Mouse (Mus musculus): ENCODE measurements around the gene Tmprss5. TPM values are rescaled to one million over a fixed set of nuclear protein-coding genes. Genes with fewer than 3 reads are reported as not detected.

Gene Tmprss5
- total and polyA plus RNA-seq, 2 experiments from 2014 or later, result not detected

GRCm38 (mm10) chr9:49055333-49056205, 25.5 kb upstream of the Tmprss5 start, which contains the start of gene Zw10:
TSS of gene Zw10 (plus strand) at chr9:49055613.
- DNase-seq (ENCODE audit: low spot score) (peak; percentile 97), ATAC-seq (ENCODE audit: insufficient read depth, low read depth) (peak; percentile 98)
- Histone ChIP-seq H3K9me3 (replicated peaks; ENCODE audit: control insufficient read depth, low read length) (no peaks in the 10 kb centered on the region), H3K4me1 (ENCODE audit: control insufficient read depth, insufficient read depth) (peaks cover 12% of the 10 kb centered on the region; the same call in 1 of the 2 replicates), H3K4me3 (ENCODE audit: low read depth, low read length) (peak within 1 kb of the TSS; percentile 87), H3K4me2 (ENCODE audit: low read depth, low read length) (peak within 1 kb of the TSS; percentile 77), H3K27me3 (ENCODE audit: control insufficient read depth, insufficient read depth, low read length) (no peaks in the 10 kb centered on the region), H3K36me3 (replicated peaks; ENCODE audit: control insufficient read depth, insufficient read depth, low read length) (peaks cover 12% of the 10 kb centered on the region), H3K9ac (replicated peaks; ENCODE audit: low read depth, low read length) (peak within 1 kb of the TSS; percentile 80), H3K27ac (ENCODE audit: low read depth) (peak within 1 kb of the TSS; percentile 56)
- under 1% methylated on average over 53 of the region's 53 CpGs for WGBS
- TF ChIP-seq EP300 (IDR thresholded peaks at IDR 0.05; ENCODE audit: low read depth) (no peak; the same call in 1 of the 2 replicates), CTCF (IDR thresholded peaks at IDR 0.05; ENCODE audit: low read depth) (no peak)

GRCm38 (mm10) chr9:49076847-49077246, 4.2 kb upstream of the Tmprss5 start:
- no peak overlapping the region for H3K9ac ChIP-seq (replicated peaks; ENCODE audit: low read depth, low read length)
- H3K27ac ChIP-seq (ENCODE audit: low read depth), result peak overlapping the region; percentile 48; the same call in 1 of the 2 replicates
- H3K4me1 ChIP-seq (ENCODE audit: control insufficient read depth, insufficient read depth), result 0 out of 2 replicates have a peak, but pooled peaks cover 3% of the 10 kb centered on the region
- TF ChIP-seq EP300 (IDR thresholded peaks at IDR 0.05; ENCODE audit: low read depth), result no peak
- no peak for TF ChIP-seq CTCF (IDR thresholded peaks at IDR 0.05; ENCODE audit: low read depth)
- ATAC-seq (ENCODE audit: insufficient read depth, low read depth) (peak; percentile 60; the same call in 1 of the 2 replicates), DNase-seq (ENCODE audit: low spot score) (no peak)
- no peaks in the 10 kb centered on the region for H3K9me3 ChIP-seq (replicated peaks; ENCODE audit: control insufficient read depth, low read length)
- no peak overlapping the region for H3K4me3 ChIP-seq (ENCODE audit: low read depth, low read length)
- peaks cover 72% of the 10 kb centered on the region for H3K36me3 ChIP-seq (replicated peaks; ENCODE audit: control insufficient read depth, insufficient read depth, low read length)
- WGBS, result 27% methylated on average over 3 of the region's 3 CpGs
- no peak overlapping the region for H3K4me2 ChIP-seq (ENCODE audit: low read depth, low read length)
- no peaks in the 10 kb centered on the region for H3K27me3 ChIP-seq (ENCODE audit: control insufficient read depth, insufficient read depth, low read length)

GRCm38 (mm10) chr9:49081561-49081960, 501 bp downstream of the Tmprss5 start:
- H3K36me3 ChIP-seq (replicated peaks; ENCODE audit: control insufficient read depth, insufficient read depth, low read length), result peaks cover 39% of the 10 kb centered on the region
- no peaks in the 10 kb centered on the region for H3K9me3 ChIP-seq (replicated peaks; ENCODE audit: control insufficient read depth, low read length)
- 0 out of 2 replicates have a peak, but pooled peaks cover 3% of the 10 kb centered on the region for H3K4me1 ChIP-seq (ENCODE audit: control insufficient read depth, insufficient read depth)
- no peak overlapping the region for H3K4me3 ChIP-seq (ENCODE audit: low read depth, low read length)
- H3K4me2 ChIP-seq (ENCODE audit: low read depth, low read length), result no peak overlapping the region
- TF ChIP-seq CTCF (IDR thresholded peaks at IDR 0.05; ENCODE audit: low read depth), result peak; percentile 84
- TF ChIP-seq EP300 (IDR thresholded peaks at IDR 0.05; ENCODE audit: low read depth), result no peak
- no peaks in the 10 kb centered on the region for H3K27me3 ChIP-seq (ENCODE audit: control insufficient read depth, insufficient read depth, low read length)
- DNase-seq (ENCODE audit: low spot score) (peak; percentile 73), ATAC-seq (ENCODE audit: insufficient read depth, low read depth) (peak; percentile 55; the same call in 1 of the 2 replicates)
- H3K9ac ChIP-seq (replicated peaks; ENCODE audit: low read depth, low read length), result no peak overlapping the region
- no peak overlapping the region for H3K27ac ChIP-seq (ENCODE audit: low read depth)
- 8% methylated on average over 4 of the region's 4 CpGs for whole genome bisulfite sequencing

- no peak overlapping the region for H3K9ac ChIP-seq (replicated peaks; ENCODE audit: low read depth, low read length)
- H3K27ac ChIP-seq (ENCODE audit: low read depth), result no peak overlapping the region
- no peak for ATAC-seq (ENCODE audit: insufficient read depth, low read depth)
- no peaks in the 10 kb centered on the region for H3K4me1 ChIP-seq (ENCODE audit: control insufficient read depth, insufficient read depth)
- H3K9me3 ChIP-seq (replicated peaks; ENCODE audit: control insufficient read depth, low read length), result no peaks in the 10 kb centered on the region
- DNase-seq (ENCODE audit: low spot score), result no peak
- no peak overlapping the region for H3K4me2 ChIP-seq (ENCODE audit: low read depth, low read length)
- no peaks in the 10 kb centered on the region for H3K27me3 ChIP-seq (ENCODE audit: control insufficient read depth, insufficient read depth, low read length)
- TF ChIP-seq EP300 (IDR thresholded peaks at IDR 0.05; ENCODE audit: low read depth) (no peak), CTCF (IDR thresholded peaks at IDR 0.05; ENCODE audit: low read depth) (no peak)
- no peak overlapping the region for H3K4me3 ChIP-seq (ENCODE audit: low read depth, low read length)
- no peaks in the 10 kb centered on the region for H3K36me3 ChIP-seq (replicated peaks; ENCODE audit: control insufficient read depth, insufficient read depth, low read length)
- 77% methylated on average over 11 of the region's 11 CpGs for WGBS
Observed at GRCm38 (mm10) chr9:49087317-49087716, 6.3 kb downstream of the Tmprss5 start.

GRCm38 (mm10) chr9:49098871-49099270, 17.8 kb downstream of the Tmprss5 start:
- Histone ChIP-seq H3K4me3 (ENCODE audit: low read depth, low read length) (no peak overlapping the region), H3K27me3 (ENCODE audit: control insufficient read depth, insufficient read depth, low read length) (no peaks in the 10 kb centered on the region), H3K9ac (replicated peaks; ENCODE audit: low read depth, low read length) (no peak overlapping the region), H3K36me3 (replicated peaks; ENCODE audit: control insufficient read depth, insufficient read depth, low read length) (no peaks in the 10 kb centered on the region), H3K27ac (ENCODE audit: low read depth) (no peak overlapping the region), H3K9me3 (replicated peaks; ENCODE audit: control insufficient read depth, low read length) (no peaks in the 10 kb centered on the region), H3K4me1 (ENCODE audit: control insufficient read depth, insufficient read depth) (no peaks in the 10 kb centered on the region), H3K4me2 (ENCODE audit: low read depth, low read length) (no peak overlapping the region)
- no peak for DNase-seq (ENCODE audit: low spot score)
- no peak for ATAC-seq (ENCODE audit: insufficient read depth, low read depth)
- WGBS, result 77% methylated on average over 3 of the region's 3 CpGs
- TF ChIP-seq CTCF (IDR thresholded peaks at IDR 0.05; ENCODE audit: low read depth) (no peak), EP300 (IDR thresholded peaks at IDR 0.05; ENCODE audit: low read depth) (no peak)

Data from heart, postnatal 0 days (tissue).